Mouse (Mus musculus) embryonic fibroblast, embryonic 13.5 days (primary cell): ENCODE results near the gene Npsr1.

Experiments used
- CTCF ChIP-seq: IDR thresholded peaks from 2 replicates; pipeline ENCODE4 v1.5.1; 2011; ENCODE audit warnings: mild to moderate bottlenecking, control low read depth, low read length, moderate library complexity, borderline replicate concordance; ENCODE audit not compliant: insufficient read depth
- POLR2A ChIP-seq: IDR thresholded peaks from 2 replicates; pipeline ENCODE4 v1.6.1; 2011; ENCODE audit warnings: low read depth, mild to moderate bottlenecking, control low read depth, low read length, moderate library complexity

- TF ChIP-seq CTCF (no peak), POLR2A (no peak)
These were observed 185.7 kb downstream of the Npsr1 start for GRCm38 (mm10) chr9:24283536-24283935.
